Mouse (Mus musculus) mouse trophoblast stem cell (cell line): Measurements from ENCODE around the gene Ska2.

Experiments
- in situ Hi-C, 2 experiments: fragments of 300-500 bp; cut with MseI, MboI; formaldehyde crosslinking; loops; 2 replicates in 1 of 2; 3 replicates in 1 of 2; pipeline ENCODE4 v1.15.1; 2025

Gene Ska2

GRCm38 (mm10) chr11:87163751-87164150 lies 54.7 kb downstream of the Ska2 start:
- in situ Hi-C loops: no loop called here

- in situ Hi-C loops: no loop called here
Measured at GRCm38 (mm10) chr11:87173625-87174024, 64.6 kb downstream of the Ska2 start.
